Mouse (Mus musculus) forebrain, postnatal 0 days (tissue): ENCODE results near the gene Rnf213. TPM values are rescaled to one million over a fixed set of nuclear protein-coding genes. Genes with fewer than 3 reads are reported as not detected.

ENCODE experiments used
- ATAC-seq: fragments of 200-750 bp; cut with Nextera tagmentation; 2 replicates; pipeline ENCODE4 v1.8.0; 2017; ENCODE audit warnings: mild to moderate bottlenecking, moderate library complexity
- DNase-seq: peaks from one replicate; pipeline ENCODE4 v3.0.0-alpha.2; 2015
- H3K27ac ChIP-seq: fragments of 300-500 bp; sonication (generic); 2 replicates; pipeline ENCODE4 v1.5.1; 2014; ENCODE audit warnings: low read depth, mild to moderate bottlenecking, antibody characterized with exemption, low read length, moderate library complexity, mixed read lengths
- H3K27me3 ChIP-seq: fragments of 300-500 bp; sonication (generic); 2 replicates; pipeline ENCODE4 v1.6.1; 2014; ENCODE audit warnings: mild to moderate bottlenecking, low read length, mixed read lengths; ENCODE audit not compliant: insufficient read depth
- H3K36me3 ChIP-seq: fragments of 300-500 bp; sonication (generic); 2 replicates; pipeline ENCODE4 v1.6.1; 2014; ENCODE audit warnings: mild to moderate bottlenecking, moderate library complexity; ENCODE audit not compliant: insufficient read depth
- H3K4me1 ChIP-seq: fragments of 300-500 bp; sonication (generic); 2 replicates; pipeline ENCODE4 v1.6.1; 2014; ENCODE audit warnings: antibody characterized with exemption; ENCODE audit not compliant: insufficient read depth
- H3K4me2 ChIP-seq: fragments of 300-500 bp; sonication (generic); 2 replicates; pipeline ENCODE4 v1.6.1; 2014; ENCODE audit warnings: low read depth, mild to moderate bottlenecking, moderate library complexity
- H3K4me3 ChIP-seq: fragments of 300-500 bp; sonication (generic); 2 replicates; pipeline ENCODE4 v1.5.1; 2014; ENCODE audit warnings: low read depth, low read length, mixed read lengths
- H3K9ac ChIP-seq: fragments of 300-500 bp; sonication (generic); 2 replicates; pipeline ENCODE4 v1.6.1; 2014; ENCODE audit warnings: mild to moderate bottlenecking
- H3K9me3 ChIP-seq: fragments of 300-500 bp; sonication (generic); 2 replicates; pipeline ENCODE4 v1.6.1; 2016; ENCODE audit warnings: low read length
- CTCF ChIP-seq: sonication (generic); IDR thresholded peaks from 2 replicates; pipeline ENCODE4 v1.5.1; 2016; ENCODE audit warnings: antibody characterized with exemption, control low read depth, low read depth
- WGBS: fragments of 180-500 bp; shearing (Covaris S2); extraction: QIAGEN DNeasy Blood & Tissue Kit; methylation state at CpG from one replicate; pipeline ENCODE4 v1.1.7; 2014; 5-methylcytosine and 5-hydroxymethylcytosine counted together
- polyA plus RNA-seq: library from polyadenylated mRNA; unstranded; fragments of >200 nt; fragmentation: Nextera tagmentation; extraction: Ambion mirVana; gene quantifications from 2 replicates; pipeline ENCODE4 v1.2.1, GENCODE M21; 2015
- total RNA-seq: library from RNA; depleted of rRNA; stranded (reverse); fragments of >200 nt; gene quantifications from 2 replicates; pipeline ENCODE4 v1.2.3, GENCODE M21; 2014

Rnf213 gene
- total and polyA plus RNA-seq, 2 experiments from 2014 or later: 1.1 to 8.6 TPM

DNA sequence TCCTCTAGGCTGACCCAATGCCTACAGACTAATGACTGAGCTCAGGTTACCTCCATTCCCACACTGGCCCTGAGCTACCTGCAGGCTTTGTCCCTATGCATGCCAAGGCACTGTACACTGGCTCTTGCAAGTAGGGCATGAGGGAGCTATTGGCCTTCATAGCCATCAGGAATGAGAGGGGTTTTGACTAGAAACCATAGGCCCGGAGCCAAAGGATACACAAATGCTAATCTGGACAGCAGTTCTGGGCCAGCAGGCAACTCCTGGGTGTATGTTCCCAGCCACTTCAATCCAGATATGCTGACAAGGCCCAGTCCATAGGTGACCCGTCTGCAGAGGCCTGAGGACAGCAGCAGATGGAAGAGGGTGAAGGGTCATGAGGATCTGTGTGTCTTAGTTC, 107.1 kb downstream of the Rnf213 start:
- peaks cover 46% of the 10 kb centered on the region for H3K36me3 ChIP-seq
- no peak for ATAC-seq
- DNase-seq: no peak

DNA sequence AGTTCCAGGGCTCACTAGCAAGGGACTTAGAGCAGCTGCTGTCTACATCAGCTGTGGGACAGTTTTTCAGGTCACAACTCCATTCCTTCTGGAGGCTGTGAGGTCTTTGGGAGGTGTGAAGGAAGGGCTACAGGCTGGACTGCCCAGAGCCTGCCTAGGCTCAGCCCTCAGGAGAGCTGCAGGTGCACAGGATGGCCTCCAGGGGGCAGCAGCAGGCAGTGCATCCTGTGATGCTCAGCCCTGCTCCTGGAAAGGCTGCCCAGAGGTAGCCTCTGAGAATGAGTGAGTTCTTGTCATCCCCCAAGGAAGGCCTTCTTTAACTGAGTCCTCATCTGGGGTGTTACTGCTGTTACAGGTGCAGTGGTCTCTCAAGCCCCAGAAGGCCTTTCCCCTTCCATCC, 110.8 kb downstream of the Rnf213 start:
- Histone ChIP-seq H3K4me2 (no peak overlapping the region), H3K27ac (no peak overlapping the region), H3K27me3 (no peaks in the 10 kb centered on the region), H3K9me3 (no peaks in the 10 kb centered on the region), H3K4me3 (no peak overlapping the region), H3K4me1 (no peaks in the 10 kb centered on the region), H3K36me3 (peaks cover 59% of the 10 kb centered on the region), H3K9ac (no peak overlapping the region)
- peak; percentile 99 for TF ChIP-seq CTCF
- ATAC-seq (peak; percentile 87), DNase-seq (peak; percentile 86)

More for the DNA sequence above, 107.1 kb downstream of the Rnf213 start:
- WGBS: 89% methylated on average over 2 of the region's 2 CpGs
- no peaks in the 10 kb centered on the region for H3K9me3 ChIP-seq
- H3K27me3 ChIP-seq: no peaks in the 10 kb centered on the region
- no peak overlapping the region for H3K9ac ChIP-seq
- no peak overlapping the region for H3K4me2 ChIP-seq
- no peak overlapping the region for H3K4me3 ChIP-seq
- no peaks in the 10 kb centered on the region for H3K4me1 ChIP-seq
- TF ChIP-seq CTCF: no peak
- no peak overlapping the region for H3K27ac ChIP-seq

DNA sequence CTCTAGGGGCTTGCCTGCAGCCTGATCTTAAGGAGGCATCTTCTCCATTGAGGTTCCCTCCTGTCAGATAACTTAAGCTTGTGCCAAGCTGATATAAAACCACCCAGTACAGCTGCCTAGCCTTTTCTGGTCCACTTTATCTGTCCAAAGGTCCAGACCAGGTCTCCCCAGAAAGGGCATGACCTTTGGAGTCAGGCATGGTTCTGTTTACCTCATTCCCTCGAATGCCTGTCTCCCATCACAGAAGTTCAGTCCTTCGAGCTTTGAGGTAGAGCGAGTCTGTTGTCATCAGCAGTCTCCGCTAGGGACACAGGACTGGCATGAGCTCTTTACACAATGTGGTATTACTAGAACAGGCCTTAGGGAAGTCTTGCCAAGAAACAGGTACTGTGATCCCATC, 113.5 kb downstream of the Rnf213 start:
- 91% methylated on average over 4 of the region's 4 CpGs for WGBS
- TF ChIP-seq CTCF: no peak
- no peak overlapping the region for H3K4me2 ChIP-seq
- H3K36me3 ChIP-seq: peaks cover 53% of the 10 kb centered on the region
- no peaks in the 10 kb centered on the region for H3K9me3 ChIP-seq
- no peak overlapping the region for H3K27ac ChIP-seq
- H3K4me1 ChIP-seq: no peaks in the 10 kb centered on the region
- no peak overlapping the region for H3K4me3 ChIP-seq
- ATAC-seq (no peak), DNase-seq (no peak)
- no peak overlapping the region for H3K9ac ChIP-seq
- H3K27me3 ChIP-seq: no peaks in the 10 kb centered on the region

DNA sequence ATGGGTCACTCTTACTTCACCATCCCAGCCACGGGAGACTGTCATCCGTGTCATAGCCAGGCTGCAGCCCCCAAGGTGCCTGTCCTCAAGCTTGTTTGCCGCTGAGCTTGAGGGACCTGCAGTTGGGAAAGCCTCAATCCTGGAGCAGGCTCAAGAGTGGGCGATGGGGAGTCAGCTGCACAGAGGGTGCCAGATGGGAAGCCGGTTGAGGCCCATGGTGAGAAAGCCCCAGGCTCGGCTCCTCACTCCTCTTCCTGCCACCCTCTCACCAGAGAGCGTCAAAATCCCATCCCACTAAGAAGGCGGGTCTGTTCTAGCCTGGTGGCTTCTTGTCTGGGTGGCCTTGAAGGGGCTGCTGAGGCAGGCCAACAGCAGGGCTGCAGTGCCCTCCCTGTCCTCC, 114.9 kb downstream of the Rnf213 start:
- no peak overlapping the region for H3K9ac ChIP-seq
- no peaks in the 10 kb centered on the region for H3K4me1 ChIP-seq
- H3K27ac ChIP-seq: no peak overlapping the region
- H3K4me3 ChIP-seq: no peak overlapping the region
- DNase-seq (no peak), ATAC-seq (no peak)
- no peaks in the 10 kb centered on the region for H3K27me3 ChIP-seq
- 84% methylated on average over 8 of the region's 8 CpGs for WGBS
- TF ChIP-seq CTCF: no peak
- no peak overlapping the region for H3K4me2 ChIP-seq
- peaks cover 46% of the 10 kb centered on the region for H3K36me3 ChIP-seq
- no peaks in the 10 kb centered on the region for H3K9me3 ChIP-seq

DNA sequence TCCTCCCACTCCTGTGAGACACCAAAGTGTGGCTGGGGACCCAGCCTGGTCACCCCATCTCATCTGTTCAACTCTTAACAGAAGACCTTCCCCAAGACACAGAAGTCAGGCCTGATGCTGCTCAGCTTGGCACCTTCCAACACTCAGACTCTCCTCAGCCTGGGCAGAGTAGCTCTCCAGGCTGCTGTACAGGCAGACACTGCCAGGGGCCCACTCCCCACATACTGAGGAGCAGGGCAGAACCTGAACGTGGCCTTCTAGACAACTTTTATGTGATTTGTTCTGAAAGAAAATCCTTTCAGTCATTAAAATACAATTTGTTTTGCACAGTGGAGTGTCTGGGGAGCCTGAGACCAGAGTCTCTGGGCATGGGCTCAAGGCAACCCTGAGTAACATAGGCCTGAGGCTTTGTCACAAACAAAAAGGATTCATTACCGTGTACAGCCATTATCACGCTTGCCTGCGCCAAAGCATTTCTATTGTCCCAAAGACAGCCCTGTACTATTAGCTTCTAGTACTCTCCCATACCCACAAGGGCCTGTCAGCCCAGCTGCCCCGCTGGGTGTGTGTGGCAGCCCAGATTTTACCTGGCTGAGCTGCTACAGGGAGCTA, 116.4 kb downstream of the Rnf213 start:
- 34% methylated on average over 5 of the region's 5 CpGs for WGBS
- Histone ChIP-seq H3K4me3 (no peak overlapping the region), H3K9me3 (no peaks in the 10 kb centered on the region), H3K27ac (no peak overlapping the region), H3K36me3 (peaks cover 36% of the 10 kb centered on the region), H3K4me2 (no peak overlapping the region), H3K27me3 (no peaks in the 10 kb centered on the region), H3K4me1 (0 out of 2 replicates have a peak, but pooled peaks cover 4% of the 10 kb centered on the region), H3K9ac (no peak overlapping the region)
- no peak for TF ChIP-seq CTCF
- DNase-seq (no peak), ATAC-seq (no peak)

DNA sequence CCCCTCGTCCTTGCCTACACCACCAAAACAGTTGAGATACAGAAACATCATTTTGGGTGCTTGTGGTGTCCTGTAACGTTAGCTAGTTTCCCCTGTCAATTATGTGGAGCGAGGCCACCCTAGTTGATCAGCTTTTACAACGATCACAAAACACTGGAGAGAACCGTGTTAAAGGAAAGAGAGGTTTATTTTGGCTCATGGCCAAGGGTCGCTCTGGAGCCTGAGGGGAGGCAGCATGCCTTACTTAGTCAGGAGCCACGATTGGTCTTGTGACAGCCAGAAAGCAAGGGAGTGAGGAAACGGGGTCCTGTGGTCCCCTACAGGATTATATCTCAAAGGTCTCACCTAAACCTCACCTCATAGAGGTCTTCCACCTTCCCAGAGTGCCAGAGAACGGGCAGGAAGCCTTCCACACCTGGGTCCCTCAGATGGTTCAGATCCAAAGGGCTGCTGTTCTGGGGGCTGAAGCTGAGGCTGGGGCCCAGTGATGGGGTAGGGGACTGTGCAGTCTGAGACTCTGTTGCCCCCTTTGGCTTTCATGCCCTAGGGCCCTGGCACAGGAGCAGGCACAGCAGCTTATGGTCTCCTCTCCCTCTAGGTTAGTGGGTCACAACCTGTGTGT, 120.2 kb downstream of the Rnf213 start:
- Histone ChIP-seq H3K36me3 (peaks cover 7% of the 10 kb centered on the region; the same call in 1 of the 2 replicates), H3K27me3 (no peaks in the 10 kb centered on the region), H3K4me1 (peaks cover 32% of the 10 kb centered on the region), H3K4me3 (no peak overlapping the region), H3K4me2 (no peak overlapping the region), H3K9me3 (no peaks in the 10 kb centered on the region), H3K27ac (no peak overlapping the region), H3K9ac (no peak overlapping the region)
- ATAC-seq (no peak), DNase-seq (no peak)
- no peak for TF ChIP-seq CTCF
- WGBS: 41% methylated on average over 9 of the region's 9 CpGs

DNA sequence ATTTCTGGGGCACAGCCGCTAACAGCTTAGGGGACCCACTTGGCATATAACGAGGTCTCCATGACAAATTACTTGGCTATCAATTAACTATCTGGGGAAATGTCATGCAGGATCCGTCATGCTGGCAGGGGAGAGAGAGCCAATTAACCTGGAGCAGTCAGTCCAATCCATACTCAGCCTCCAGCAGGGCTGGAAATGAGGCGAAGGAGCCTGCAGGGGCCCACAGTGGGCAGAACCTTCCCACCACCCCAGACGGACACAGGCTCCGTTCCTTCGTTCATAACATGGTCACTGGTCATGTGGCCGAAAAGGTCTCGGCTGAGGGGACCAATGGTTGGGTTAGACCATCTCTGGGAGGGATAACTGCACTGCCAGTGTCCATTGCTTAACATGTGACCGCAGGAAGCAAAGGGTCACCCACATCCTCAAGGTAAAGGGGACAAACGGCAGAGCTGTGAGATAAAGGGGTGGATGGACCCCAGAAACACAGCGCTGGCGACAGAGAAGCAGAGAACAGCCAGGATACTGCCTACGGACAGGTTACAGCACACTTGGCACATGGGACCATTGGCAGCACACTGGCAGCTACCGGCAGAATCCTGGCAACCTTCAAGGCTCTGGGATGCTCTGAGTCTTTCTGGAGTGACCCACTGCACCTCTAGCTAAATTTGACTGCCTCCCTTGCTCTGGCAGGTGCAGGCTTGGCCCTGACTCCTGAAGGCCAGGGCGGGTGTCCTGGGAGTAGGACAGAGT, 121.4 kb downstream of the Rnf213 start:
- DNase-seq (no peak), ATAC-seq (no peak; the same call in 1 of the 2 replicates)
- H3K9ac ChIP-seq: no peak overlapping the region
- peaks cover 32% of the 10 kb centered on the region for H3K4me1 ChIP-seq
- no peak for TF ChIP-seq CTCF
- no peaks in the 10 kb centered on the region for H3K27me3 ChIP-seq
- peak overlapping the region; percentile 15; the same call in 1 of the 2 replicates for H3K27ac ChIP-seq
- no peaks in the 10 kb centered on the region for H3K9me3 ChIP-seq
- WGBS: 28% methylated on average over 16 of the region's 16 CpGs
- H3K4me3 ChIP-seq: no peak overlapping the region
- 0 out of 2 replicates have a peak, but pooled peaks cover under 1% of the 10 kb centered on the region for H3K36me3 ChIP-seq
- peak overlapping the region; percentile 30 for H3K4me2 ChIP-seq
